Mouse (Mus musculus): ENCODE results near the gene Sh3pxd2a.

The Sh3pxd2a gene

DNA sequence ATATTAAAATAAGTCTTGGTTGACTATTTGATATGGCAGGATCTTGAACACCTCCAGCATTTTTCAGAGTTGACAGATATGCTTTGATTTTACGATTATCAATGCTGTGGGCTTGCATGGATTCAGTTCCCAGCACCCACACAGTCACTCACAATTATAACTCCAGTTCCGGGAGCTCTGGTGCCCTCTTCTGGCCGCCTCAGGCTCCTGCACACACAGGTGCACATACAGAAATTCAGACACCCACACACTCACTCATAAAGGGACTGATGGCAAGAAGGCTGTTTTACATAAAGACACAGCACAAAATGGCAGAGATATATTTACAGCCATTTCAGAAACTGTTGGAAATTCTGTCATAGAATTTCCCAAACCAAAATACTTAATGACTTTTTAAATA, 25.0 kb upstream of the Sh3pxd2a start:
- no peak for DNase-seq

DNA sequence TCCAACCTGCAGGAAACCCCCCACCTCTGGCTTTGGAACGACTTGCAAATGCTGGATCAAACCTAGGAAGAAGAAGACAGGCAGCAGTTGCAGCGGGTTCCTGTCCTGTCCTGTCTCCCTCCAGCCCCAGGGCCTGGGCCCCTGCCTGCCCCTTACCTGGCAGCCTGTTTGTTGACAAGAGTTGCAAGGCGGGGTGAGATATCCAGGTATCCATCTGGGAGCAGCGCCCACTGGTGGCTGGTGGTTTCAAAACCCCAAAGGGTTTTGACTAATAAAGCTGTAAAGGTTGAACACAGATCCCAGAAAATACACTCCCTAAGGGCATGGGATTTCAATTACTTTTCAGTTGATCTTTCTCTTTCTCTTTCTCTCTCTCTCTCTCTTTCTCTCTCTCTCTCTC, 24.0 kb upstream of the Sh3pxd2a start:
- no peak for DNase-seq

DNA sequence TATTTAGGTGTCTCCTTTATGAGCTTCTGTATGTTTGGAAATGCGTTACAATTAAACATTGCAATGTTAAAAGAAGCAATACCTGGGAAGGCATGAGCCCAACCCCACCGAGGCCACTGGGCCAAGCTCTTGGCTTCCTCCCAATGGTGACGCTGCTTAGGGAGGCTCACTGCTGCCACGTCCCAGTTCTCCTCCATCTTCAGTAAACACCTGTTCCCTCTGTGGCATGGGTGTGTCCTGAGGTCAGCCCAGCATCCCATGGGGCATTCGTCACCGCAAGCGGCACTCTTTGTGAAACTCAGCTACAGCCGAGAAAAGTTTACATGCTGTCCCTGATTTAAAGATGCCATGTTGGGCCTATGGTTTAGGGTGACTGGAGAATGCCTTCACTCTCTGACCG, 23.4 kb upstream of the Sh3pxd2a start:
- no peak for DNase-seq

DNA sequence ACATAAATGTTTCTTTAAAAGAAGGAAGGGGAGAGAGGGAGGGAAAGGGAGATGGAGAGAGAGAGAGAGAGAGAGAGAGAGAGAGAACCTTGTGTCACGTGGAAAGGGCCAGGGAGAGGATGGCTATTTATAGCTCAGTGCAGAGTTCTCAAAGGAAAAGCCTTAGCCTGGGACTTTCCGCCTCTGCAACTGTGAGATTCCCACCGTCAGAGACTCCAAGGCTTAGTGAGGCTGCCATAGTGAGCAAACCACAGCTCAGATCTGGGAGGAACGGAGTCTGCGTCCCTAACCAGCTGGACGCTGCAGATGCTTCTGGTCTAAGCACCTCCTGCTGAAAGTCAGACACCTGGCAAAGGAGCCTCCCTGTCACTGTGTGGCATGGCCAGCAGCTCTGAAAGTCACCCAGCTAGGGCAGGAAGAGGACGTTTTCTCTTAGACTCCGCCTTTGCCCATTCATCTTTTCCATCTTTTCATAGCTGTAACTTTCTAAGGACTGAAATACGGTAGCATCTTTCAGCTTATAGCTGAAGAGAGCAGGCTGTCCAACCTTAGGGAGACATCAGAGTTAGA, 21.9 kb upstream of the Sh3pxd2a start:
- no peak for DNase-seq

DNA sequence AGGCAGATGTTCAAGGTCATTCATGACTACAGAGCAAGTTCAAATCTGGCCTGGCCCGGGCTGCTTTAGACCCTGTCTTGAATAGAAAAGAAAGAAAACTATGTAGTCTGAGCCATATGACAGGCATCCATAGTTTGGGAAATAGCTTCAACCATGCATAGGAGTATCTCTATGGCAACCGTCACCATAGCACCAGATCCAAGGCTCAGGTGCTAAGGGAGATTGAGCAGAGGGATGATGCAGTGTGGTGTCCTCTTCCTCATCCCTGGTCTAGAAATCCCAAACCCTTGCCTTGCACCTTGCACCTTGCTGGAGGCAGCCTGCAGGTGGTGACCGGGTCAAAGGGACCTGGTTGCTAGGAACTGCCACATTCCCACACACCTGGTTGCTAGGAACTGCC, 19.9 kb upstream of the Sh3pxd2a start:
- no peak for DNase-seq

DNA sequence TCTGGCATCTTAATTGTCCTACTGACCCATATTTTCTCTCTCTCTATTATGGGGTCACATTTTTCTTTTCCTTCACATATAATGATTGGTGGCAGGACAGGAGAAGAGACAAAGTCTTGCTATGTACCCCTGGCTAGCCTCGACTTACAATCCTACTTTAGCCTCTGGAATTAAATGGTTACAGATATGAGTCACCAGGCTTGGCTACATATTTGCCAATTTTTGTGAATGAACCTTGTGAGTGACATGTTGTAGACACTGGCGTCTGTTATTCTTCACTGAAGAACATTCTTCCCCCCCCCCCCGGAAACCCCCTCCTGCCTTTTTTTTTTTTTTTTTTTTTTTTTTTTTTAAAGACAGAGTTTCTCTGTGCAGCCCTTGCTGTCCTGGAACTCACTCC, 19.1 kb upstream of the Sh3pxd2a start:
- DNase-seq, result no peak

DNA sequence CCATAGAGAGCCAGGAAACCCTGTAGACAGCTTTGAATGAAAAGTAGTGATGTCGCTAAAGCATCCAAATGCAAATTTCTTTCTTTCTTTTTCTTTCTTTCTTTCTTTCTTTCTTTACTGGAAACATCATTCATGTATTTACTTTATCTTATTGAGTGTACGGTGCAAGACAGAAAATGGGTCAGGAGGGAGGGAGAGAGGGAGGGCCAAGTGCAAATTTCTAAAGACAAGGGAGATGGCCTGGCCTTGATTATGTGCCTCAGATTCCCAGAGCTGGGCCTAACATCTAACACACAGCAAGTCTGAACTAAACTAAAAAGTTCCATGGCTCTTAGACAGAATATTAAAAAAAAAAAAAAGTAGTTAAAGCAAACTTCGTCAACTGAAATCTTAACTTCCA, 9.3 kb upstream of the Sh3pxd2a start:
- DNase-seq, result no peak

DNA sequence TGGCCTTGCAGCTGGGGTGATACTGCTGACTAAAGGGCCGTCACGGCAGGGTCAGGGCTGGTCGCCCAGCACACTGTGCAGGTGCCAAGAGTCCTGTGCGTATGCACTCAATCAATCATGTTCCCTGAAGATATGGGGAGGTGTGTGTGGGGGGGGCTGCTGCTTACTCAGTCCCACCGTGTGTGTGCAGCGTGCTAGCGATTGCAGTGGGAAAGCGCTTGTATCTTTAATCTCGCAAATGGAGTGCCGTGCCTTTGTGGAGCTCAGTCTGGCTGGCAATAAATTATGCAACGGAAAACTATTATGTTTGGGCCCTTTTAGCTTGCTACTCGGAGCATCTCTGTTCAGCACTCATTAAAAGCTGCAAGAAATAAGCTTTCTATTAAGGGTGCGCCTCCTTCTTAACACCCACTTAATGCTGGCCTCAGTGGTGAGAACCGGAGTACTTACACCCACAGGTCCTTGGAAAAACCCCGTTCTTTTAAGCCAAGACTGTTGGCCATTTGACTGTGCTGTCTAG, 8.7 kb upstream of the Sh3pxd2a start:
- DNase-seq, result no peak

DNA sequence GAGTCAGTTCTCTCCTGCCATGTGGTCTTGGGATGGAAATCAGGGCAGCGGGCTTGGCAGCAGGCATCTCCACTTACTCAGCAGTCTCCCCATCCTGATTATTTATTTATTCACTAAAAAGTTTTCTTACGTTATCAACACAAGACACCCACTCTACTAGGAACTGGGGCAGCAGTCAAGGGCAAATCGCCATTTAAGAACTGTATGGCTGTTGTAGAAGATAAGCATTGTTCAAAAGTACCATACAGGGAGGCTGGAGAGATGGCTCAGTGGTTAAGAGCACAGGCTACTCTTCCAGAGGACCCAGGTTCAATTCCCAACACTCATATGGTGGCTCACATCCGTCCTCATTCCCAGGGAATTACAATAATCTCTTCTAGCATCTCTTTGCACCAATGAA, 7.6 kb upstream of the Sh3pxd2a start:
- DNase-seq, result no peak

DNA sequence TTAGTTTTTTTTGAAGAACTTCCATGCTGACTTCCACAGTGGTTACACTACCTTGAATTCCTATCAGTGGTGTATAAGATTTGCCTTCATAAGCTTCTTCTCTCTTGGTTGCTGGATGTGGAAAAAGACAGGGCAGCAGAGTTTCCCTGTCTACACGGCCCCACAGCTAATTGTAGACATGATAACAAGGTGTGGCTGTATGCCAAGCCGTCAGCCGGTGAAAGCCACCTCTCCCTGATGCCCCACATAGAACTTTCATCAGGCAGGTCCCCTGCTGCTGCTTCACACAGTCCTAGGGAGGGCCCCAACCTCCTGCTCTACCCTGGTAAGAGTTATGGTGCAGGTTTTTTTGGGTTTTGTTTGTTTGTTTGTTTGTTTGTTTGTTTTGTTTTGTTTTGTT, 4.5 kb upstream of the Sh3pxd2a start:
- DNase-seq, result peak in 1 of 2 experiments; percentile 37

DNA sequence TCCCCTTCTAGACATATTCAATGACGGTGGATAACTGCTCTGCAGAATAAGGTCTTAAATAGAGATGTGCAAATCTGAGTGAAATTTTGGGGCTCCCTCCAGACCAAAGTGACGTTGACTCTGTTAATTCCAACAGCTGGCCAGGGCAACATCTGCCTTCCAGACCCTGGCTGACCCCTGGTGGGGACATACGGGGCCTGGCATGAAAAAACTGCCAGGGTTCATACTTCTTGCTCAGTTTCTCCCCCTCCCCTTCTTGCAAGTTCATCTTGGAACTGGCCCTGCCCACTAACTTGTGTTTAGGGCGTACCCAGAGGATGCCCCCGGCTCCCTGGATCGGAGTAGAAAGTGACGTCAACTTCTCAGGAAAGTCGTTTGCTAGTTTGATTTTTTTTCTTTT, 2.6 kb upstream of the Sh3pxd2a start:
- no peak for DNase-seq

DNA sequence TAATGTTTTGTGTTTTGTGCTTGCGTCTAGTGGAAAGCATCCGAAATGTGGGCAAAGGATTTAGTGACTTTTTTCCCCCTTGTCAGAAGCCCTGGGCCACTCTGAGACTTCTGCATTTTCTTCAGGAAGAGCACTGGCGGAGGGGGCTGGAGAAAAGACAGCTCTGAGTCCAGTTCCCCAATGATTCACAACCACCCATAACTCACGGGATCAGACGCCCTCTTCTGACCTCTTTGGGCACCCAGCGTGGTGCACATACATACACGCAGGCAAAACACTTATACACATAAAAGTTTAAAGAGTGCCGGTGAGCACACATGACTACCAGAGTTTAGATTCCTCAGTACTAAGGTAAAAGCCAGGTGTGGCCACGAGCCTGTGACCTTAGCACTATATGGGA, 1.3 kb upstream of the Sh3pxd2a start:
- DNase-seq, result no peak

DNA sequence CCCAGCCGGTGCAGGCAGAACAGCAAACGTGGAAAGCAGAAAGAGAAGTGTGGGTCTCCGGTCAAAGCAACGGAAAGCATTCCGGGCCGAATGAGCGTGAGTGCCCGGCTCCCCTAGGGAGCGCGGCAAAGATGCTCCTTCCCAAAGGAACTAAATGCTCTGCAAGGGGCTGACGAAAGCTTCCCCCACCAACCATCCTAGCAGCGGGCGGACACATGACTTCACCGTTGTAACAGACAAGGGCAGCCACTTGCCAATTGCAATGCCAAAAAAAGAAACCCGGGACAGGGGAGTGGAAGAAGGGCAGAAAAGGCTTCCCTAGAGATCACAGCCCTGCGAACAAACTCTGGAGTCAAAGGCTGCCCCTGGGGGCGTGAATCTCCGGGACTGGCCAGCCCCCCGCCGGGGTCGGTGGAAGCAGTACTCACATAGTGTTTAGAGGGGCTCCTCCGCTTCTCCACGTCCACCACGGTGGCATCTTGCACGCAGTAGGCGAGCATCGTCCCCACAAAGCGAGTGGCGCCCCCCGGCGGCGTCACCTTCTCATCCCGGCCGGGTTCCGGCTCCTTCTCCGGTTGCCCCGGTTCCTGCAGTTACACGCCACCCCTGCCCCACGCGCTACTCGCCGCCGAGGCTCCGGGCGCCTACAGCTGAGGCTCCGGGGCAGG, 431 bp downstream of the Sh3pxd2a start:
- DNase-seq, result peak; percentile 57 to 77

DNA sequence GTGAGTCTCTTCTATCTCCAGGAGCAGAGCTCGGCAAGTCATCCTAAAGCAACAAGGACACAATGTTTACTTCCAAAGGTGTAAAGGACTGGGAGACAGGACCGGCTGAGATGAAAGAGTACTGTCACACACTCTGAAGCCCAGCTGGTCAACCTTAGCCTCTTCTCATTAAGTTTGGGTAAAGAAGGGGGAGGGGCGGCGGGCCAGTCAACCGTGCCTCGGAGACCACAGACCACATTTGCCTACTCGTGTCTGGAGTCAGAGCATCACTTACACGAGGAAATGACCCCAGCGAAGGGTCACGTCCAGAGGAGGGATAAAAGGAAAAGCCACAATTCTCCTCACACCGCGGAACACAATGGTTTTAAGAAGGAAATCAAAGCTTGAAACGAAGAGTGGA, 995 bp downstream of the Sh3pxd2a start:
- DNase-seq, result no peak

DNA sequence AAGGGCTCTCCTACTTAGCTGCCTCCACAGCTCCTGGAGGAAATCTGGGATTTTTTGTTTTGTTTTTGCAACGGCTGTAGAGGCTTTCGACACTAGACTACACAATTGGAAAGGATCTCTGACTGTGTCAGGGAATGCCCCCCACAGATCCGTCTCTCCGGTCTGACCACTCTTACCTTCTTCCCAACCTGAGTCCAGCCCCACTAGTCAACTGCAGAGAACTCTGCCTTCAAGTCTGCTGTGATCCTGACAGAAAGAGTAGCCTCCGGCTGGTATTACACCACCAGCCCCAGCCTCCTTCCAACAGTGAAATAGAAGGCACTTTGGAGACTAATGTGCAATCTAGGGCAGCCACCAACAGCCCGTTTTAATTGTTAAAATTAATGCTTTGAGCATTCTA, 1.5 kb downstream of the Sh3pxd2a start:
- no peak for DNase-seq

DNA sequence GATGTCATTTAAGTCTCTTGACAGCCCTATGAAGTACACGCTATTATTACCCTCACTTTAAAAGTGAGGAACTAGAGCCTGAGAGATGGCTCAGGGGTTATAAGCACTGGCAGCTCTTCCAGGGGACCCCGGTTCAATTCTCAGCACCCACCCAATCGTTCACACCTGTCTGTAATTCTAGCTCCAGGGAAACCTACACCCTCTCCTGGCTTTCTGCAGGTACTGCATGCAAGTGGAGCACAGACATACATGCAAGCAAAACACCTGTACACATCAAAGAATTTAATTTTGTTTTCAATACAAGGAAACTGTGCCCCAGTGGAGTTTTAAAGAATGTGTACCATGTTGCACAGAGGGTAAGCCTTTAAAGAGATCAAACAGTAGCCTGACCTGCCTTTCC, 2.4 kb downstream of the Sh3pxd2a start:
- DNase-seq, result no peak

DNA sequence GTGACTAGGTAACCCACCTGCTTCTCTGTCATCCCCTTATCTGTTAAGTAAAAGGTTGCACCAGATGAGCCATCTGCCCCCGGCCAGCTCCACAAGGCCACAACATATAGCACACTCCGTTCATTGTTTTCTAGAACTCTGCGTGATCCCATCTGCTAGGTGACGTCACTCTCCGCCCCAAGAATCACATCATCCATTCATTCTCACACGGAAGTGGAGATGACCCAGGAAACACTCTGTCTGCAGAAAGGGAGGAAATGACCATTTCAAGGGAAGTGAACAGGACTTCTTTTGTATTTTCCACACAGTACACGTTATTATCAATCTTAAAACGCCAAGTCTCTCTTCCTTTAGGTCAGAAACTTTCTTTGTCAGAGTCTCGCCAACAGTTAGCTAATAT, 2.8 kb downstream of the Sh3pxd2a start:
- no peak for DNase-seq

DNA sequence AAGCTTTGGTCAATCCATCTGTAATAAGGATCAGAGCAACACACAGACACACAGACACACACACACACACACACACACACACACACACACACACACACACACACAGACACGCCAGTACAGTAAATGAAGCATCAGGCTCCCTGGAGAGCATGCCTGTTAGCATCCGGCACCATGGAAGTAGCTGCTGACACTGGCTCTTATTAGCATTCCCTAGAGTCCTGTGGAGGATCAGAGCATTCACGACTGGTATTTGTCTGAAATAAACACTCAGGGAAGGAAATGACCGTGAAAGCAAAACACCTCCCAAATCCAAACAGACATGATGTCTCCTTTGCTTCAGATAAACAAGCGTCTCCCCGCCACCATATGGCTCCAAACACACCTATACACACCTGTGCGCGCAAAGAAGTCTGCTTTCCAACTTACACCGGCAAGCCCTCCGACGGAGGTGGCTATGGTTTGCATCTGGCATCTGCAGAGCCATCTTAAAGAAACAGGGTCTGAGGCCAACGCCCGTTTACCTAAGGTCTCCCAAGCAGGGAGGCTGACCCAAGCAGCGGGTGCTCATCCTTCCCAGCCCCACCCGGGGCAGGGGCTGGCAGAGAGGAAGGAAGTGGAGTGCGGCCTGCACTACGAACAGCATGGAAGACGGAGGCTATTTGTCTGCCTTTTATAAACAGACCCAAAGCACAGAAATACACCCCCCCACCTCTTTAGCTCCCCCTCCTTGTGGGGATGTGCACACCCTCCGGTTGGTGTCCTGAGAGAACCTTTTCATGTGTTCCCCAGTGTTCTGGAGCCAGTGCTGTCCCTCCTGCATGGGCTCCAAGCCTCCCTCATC, 3.9 kb downstream of the Sh3pxd2a start:
- DNase-seq, result no peak

DNA sequence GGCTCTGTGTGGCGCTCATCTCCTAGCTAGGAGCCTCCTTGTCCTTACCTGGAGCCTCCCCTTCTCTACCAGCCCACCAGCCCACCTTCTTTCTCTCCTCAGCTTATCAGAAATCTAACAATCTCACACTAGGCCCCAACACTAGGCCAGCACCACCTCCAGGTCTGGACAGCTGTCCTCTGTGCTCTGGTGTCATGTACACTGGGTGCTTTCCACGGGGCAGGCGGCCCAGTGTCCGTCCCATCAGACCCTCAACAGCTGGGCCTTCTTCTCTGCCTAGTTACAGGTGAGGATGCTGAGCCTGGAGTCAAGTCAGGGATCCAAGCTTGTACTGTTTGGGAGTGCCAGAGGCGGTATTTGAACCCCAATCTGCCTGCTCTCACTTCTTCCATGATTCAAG, 5.0 kb downstream of the Sh3pxd2a start:
- no peak for DNase-seq

DNA sequence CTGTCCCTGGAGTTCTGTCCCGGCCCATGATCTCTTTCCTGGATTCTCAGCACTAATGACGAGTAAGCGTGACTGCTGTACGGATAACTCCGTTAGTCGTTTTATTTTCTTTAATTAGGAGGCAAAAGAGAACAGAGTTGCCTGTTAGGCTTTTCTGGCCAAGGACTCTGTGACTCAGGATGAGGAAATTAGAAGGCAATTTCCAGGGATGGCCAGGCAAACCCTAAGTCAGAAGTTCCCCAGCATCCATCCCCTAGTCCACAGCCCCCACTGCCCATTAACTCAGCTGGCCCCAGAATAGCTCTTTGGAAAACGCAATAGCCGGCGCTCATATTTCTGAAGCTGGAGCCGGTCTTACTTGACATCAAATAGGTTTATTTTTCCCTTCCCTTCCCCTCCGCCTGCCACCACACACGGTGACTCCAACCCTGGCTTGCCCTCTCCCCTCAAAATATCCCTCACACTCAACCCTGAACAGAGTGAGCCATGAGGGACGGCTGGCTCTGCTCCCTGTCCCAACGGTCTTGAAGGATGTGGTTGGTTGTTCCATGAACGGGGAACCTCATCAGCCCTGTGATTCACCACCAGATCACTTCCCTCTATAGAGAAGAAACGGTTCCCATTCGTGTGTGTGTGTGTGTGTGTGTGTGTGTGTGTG, 5.6 kb downstream of the Sh3pxd2a start:
- no peak for DNase-seq

DNA sequence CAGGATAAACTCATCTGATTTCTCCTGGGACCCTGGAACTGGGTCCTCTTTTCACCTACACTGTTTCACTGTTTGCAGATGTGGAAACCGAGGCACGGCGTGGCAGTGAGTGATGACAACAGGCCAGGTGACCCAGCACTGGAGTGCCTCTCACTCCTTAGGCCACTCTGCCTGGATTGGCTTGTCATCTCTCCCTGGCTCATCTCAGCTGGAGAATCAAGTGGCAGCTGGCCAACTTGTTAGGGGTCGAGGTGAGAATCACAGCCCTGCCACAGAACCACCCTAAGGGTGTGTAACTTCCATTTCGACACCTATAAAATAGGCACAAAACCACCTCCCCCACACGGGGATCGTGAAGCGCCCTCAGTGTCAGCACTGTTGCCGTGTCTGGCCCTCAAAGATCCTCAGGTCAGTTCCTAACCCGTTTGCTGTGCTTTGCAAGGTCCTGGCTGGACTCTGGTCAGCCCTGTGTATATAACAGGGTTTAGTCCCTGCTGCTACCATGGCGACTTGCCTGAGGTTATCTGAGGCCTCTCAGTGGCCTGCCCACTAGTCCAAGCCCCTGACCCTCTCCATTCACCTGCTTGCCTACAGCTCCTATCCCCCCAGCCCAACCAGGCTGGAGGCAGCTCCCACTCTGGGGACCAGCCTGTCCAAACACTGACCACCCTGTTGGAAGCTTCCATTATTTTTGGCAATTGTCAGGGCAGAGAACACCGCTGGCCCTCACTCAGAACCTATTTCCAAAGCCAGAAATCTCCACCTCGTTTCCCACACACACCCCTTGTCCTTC, 6.3 kb downstream of the Sh3pxd2a start:
- DNase-seq, result no peak

DNA sequence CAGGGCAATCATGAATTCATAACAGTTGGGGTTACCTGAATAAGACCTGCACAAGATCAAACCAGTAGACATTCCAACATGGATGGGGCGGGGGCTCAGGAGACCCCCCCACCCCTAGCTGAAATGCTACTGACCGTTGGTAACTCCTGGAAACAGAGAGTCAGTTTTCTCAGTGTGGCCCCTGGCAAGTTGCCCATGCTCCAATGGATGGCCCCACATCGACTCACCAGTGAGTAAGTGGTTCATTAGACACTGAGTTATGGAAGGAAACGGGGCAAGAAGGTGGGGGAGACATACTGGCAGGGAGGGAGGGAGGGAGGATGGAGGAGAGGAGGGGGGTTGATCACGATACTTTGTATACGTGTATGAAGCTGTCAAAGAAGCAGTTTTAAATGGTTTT, 8.2 kb downstream of the Sh3pxd2a start:
- no peak for DNase-seq

Data from cerebellum, postnatal 25 days (tissue).